Mouse (Mus musculus): ENCODE results near the gene Zfyve28.

DNA sequence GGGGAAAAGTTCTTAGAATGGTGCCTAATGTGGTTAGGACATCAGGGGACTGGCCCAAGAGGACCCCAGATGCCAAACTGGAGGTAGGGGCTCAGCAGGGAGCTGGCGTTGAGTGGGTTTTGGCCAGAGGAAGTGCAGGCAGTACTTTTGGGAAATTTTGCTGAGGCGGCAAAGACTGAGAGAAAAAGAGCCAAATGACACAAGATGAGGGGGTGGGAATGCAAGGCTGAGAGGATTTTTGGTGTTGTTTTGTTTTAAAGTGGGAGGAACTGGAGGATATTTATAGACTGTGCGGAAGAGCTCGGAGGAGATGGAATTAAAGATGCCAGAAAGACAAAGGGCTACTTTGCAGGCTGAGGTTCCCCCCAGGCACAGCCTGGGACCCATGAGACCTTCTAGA is 117.5 kb downstream of the Zfyve28 start:
- no peak for TF ChIP-seq CTCF (IDR thresholded peaks at IDR 0.05; ENCODE audit: low read depth)
- no peak for TF ChIP-seq EP300 (IDR thresholded peaks at IDR 0.05; ENCODE audit: low read depth)
